Mouse (Mus musculus): ENCODE measurements around the gene Lin7b. TPM values are rescaled to one million over a fixed set of nuclear protein-coding genes. Genes with fewer than 3 reads are reported as not detected.

Lin7b gene
- total RNA-seq, 1 experiment from 2014 or later, result 0.70 TPM

GRCm38 (mm10) chr7:45332685-45333425, 37.5 kb downstream of the Lin7b start:
- ATAC-seq (ENCODE audit: extremely low read depth, insufficient number of reproducible peaks, low FRiP score, poor library complexity, severe bottlenecking), result no peak

DNA sequence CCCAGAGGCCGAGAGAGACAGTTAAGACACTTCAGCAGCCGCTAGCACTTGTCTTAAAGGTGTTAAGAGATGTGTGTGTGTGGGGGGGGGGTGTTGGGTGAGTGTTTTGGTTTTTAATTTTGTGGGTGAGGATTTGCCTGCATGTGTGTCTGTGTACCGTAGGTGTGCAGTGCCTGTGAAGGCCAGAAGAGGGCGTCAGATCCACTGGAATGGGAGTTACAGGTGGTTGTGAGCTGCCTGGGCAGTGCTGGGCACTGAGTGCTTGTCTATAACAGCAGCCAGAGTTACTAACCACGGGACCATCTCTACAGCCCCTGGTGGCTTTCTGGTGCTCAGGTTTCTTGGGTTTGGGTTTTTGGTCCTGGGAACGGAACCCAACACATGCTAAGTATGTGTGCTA, 38.9 kb downstream of the Lin7b start:
- no peak for ATAC-seq (ENCODE audit: extremely low read depth, insufficient number of reproducible peaks, low FRiP score, poor library complexity, severe bottlenecking)

DNA sequence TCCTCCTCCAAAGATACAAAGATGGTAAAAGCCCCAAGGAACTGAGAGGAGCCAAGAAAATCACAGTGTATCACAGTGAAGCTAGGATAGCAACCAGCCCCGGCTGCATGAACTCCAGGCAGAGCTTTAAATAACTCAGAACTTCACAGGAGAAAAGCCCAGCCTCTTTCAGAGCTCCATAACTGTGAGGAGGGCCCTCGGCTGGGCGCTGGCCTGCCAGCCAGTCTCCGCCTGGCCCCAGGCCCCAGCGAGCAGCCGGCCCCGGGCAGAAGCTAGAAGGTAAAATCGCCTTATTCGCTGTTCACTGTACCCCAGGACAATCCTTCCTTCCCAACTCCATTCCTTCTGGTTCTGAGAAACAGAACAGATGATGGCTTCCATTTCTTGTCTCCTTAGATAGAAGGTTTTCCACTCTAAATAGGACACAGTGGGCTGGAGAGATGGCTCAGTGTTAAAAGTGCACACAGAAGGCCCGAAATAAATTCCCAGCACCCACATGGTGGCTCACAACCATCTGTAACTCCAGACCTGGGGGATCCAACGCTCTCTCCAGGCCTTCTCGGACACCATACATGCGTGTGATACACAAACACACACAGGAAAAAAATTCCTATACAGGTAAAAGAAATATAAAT, 41.4 kb downstream of the Lin7b start:
- no peak for ATAC-seq (ENCODE audit: extremely low read depth, insufficient number of reproducible peaks, low FRiP score, poor library complexity, severe bottlenecking)

DNA sequence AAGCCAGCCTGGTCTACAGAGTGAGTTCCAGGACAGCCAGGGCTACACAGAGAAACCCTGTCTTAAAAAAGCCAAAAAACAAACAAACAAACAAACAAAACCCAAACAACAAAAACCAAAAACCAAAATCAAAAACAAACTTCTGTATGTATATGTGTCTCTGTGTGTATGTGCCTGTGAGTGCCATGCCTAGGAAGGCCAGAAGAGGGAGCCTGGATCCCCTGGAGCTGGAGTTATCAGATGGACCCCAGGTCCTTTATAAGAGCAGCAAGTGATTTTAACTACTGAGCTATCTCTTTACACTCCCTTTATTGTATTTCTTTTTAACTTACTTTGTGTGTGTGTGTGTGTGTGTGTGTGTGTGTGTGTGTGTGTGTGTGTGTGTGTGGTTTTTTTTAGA, 44.6 kb downstream of the Lin7b start:
- no peak for ATAC-seq (ENCODE audit: extremely low read depth, insufficient number of reproducible peaks, low FRiP score, poor library complexity, severe bottlenecking)

DNA sequence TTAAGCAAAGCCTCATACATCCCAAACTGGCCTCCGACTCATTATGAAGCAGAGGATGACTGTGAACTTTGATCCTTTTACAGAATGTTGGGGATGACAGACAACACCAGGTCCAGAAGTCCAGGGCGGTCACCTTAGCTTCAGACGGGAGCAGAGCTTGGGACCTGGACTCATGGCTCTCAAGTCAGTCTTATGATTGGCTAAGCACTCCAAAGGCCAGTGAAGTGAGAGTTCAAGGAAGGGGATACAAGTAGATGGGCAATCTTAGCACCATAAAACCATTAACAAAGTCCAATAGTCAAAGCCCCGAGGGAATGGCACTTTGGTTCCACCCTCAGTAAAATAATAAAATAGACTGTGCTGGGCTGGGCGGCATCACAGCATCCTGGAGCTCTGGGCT, 47.3 kb downstream of the Lin7b start:
- no peak for ATAC-seq (ENCODE audit: extremely low read depth, insufficient number of reproducible peaks, low FRiP score, poor library complexity, severe bottlenecking)

GRCm38 (mm10) chr7:45322245-45322644, 48.1 kb downstream of the Lin7b start:
- no peak for ATAC-seq (ENCODE audit: extremely low read depth, insufficient number of reproducible peaks, low FRiP score, poor library complexity, severe bottlenecking)

Other genes starting within 250 kb of the Lin7b start
- 587 and 609 TPM in 2 replicates for gene Rps11, start 246.1 kb downstream of the Lin7b start, total RNA-seq (2017)
- 2,520 and 3,147 TPM in 2 replicates for gene Rpl13a, start 241.8 kb downstream of the Lin7b start, total RNA-seq (2017)
- 0.58 TPM in 1 of 2 replicates, not detected in the other for gene Gm45713, start 234.4 kb downstream of the Lin7b start, total RNA-seq (2017)
- gene Flt3l, start 234.2 kb downstream of the Lin7b start, total RNA-seq (2017), result 34.4 and 37.5 TPM in 2 replicates
- gene Pih1d1, start 216.3 kb downstream of the Lin7b start, total RNA-seq (2017), result 33.4 and 38.5 TPM in 2 replicates
- 38.3 and 39.7 TPM in 2 replicates for gene Aldh16a1, start 216.0 kb downstream of the Lin7b start, total RNA-seq (2017)
- gene Slc17a7, start 206.6 kb downstream of the Lin7b start, total RNA-seq (2017), result not detected in 2 replicates
- not detected in 2 replicates for gene Gfy, start 191.0 kb downstream of the Lin7b start, total RNA-seq (2017)
- not detected in 2 replicates for gene Pth2, start 189.6 kb downstream of the Lin7b start, total RNA-seq (2017)
- gene Ccdc155, start 165.7 kb downstream of the Lin7b start, total RNA-seq (2017), result 0.25 and 0.35 TPM in 2 replicates
- gene Dkkl1, start 158.4 kb downstream of the Lin7b start, total RNA-seq (2017), result 1.6 and 2.8 TPM in 2 replicates
- gene Tead2, start 154.8 kb downstream of the Lin7b start, total RNA-seq (2017), result not detected in 2 replicates
- gene Cd37, start 131.5 kb downstream of the Lin7b start, total RNA-seq (2017), result 602 and 650 TPM in 2 replicates
- gene Slc6a16, start 129.5 kb downstream of the Lin7b start, total RNA-seq (2017), result 0.12 TPM in 1 of 2 replicates, not detected in the other
- gene Slc6a21, start 93.1 kb downstream of the Lin7b start, total RNA-seq (2017), result not detected in 2 replicates
- 2.6 and 5.2 TPM in 2 replicates for gene Trpm4, start 36.8 kb downstream of the Lin7b start, total RNA-seq (2017)
- gene Hrc, start 35.3 kb downstream of the Lin7b start, total RNA-seq (2017), result not detected in 2 replicates
- gene Ppfia3, start 3.6 kb downstream of the Lin7b start, total RNA-seq (2017), result not detected in 2 replicates
- gene Snrnp70, start 25.2 kb upstream of the Lin7b start, total RNA-seq (2017), result 502 and 563 TPM in 2 replicates
- not detected in 2 replicates for gene Kcna7, start 35.1 kb upstream of the Lin7b start, total RNA-seq (2017)
- not detected in 2 replicates for gene Ntf5, start 43.1 kb upstream of the Lin7b start, total RNA-seq (2017)
- gene Lhb, start 50.2 kb upstream of the Lin7b start, total RNA-seq (2017), result not detected in 2 replicates
- gene Gys1, start 64.3 kb upstream of the Lin7b start, total RNA-seq (2017), result 9.9 and 14.6 TPM in 2 replicates
- 37.8 and 44.6 TPM in 2 replicates for gene Ruvbl2, start 67.5 kb upstream of the Lin7b start, total RNA-seq (2017)
- 1,339 and 1,541 TPM in 2 replicates for gene Ftl1, start 89.3 kb upstream of the Lin7b start, total RNA-seq (2017)
- gene Bax, start 96.3 kb upstream of the Lin7b start, total RNA-seq (2017), result 31.1 and 37.9 TPM in 2 replicates
- not detected in 2 replicates for gene Tulp2, start 111.3 kb upstream of the Lin7b start, total RNA-seq (2017)
- not detected in 2 replicates for gene Gm45808, start 116.2 kb upstream of the Lin7b start, total RNA-seq (2017)
- 3.1 and 3.7 TPM in 2 replicates for gene Dhdh, start 118.2 kb upstream of the Lin7b start, total RNA-seq (2017)
- 90.4 and 101 TPM in 2 replicates for gene Nucb1, start 139.8 kb upstream of the Lin7b start, total RNA-seq (2017)
- 288 and 364 TPM in 2 replicates for gene Ppp1r15a, start 155.7 kb upstream of the Lin7b start, total RNA-seq (2017)
- gene Plekha4, start 155.7 kb upstream of the Lin7b start, total RNA-seq (2017), result 1.3 and 1.6 TPM in 2 replicates
- 0.37 TPM in 1 of 2 replicates, not detected in the other for gene Hsd17b14, start 184.3 kb upstream of the Lin7b start, total RNA-seq (2017)
- 14.9 and 17.3 TPM in 2 replicates for gene Bcat2, start 199.6 kb upstream of the Lin7b start, total RNA-seq (2017)
- not detected in 2 replicates for gene Fgf21, start 244.9 kb upstream of the Lin7b start, total RNA-seq (2017)
- gene Fut1, start 246.7 kb upstream of the Lin7b start, total RNA-seq (2017), result not detected in 2 replicates

Measured in neutrophil, adult 5-6 weeks (primary cell).